Mouse (Mus musculus): ENCODE measurements at regions not wholly inside any gene's neighbourhood (a gene's known extent, or its start where the extent isn't known, plus 50 kb on each side); places are given as distances from the start of the nearest gene placed in this dataset.
A peak's percentile ranks its signal among the peaks of the same experiment; 100 is the strongest.
"Not testable (repeated sequence)": the region's sequence is repeated elsewhere in the genome, so short reads cannot be mapped to it uniquely, and the experiment has no call there.

GRCm38 (mm10) chr10:111622789-111623188 is 116.7 kb downstream of the Phlda1 start:
- Histone ChIP-seq H3K27ac (no peak overlapping the region), H3K27me3 (peaks cover 83% of the 10 kb centered on the region), H3K9ac (no peak overlapping the region), H3K9me3 (no peaks in the 10 kb centered on the region), H3K4me3 (replicated peaks) (no peak overlapping the region), H3K4me1 (peaks cover 8% of the 10 kb centered on the region), H3K36me3 (replicated peaks) (no peaks in the 10 kb centered on the region), H3K4me2 (no peak overlapping the region)
- 53% methylated on average over 4 of the region's 4 CpGs for WGBS
- ATAC-seq (ENCODE audit: low FRiP score) = no peak

GRCm38 (mm10) chr10:111624021-111624420 is 117.9 kb downstream of the Phlda1 start:
- no peaks in the 10 kb centered on the region for H3K36me3 ChIP-seq (replicated peaks)
- no peak overlapping the region for H3K4me3 ChIP-seq (replicated peaks)
- no peak overlapping the region for H3K27ac ChIP-seq
- H3K9me3 ChIP-seq = no peaks in the 10 kb centered on the region
- no peak for ATAC-seq (ENCODE audit: low FRiP score)
- no peak overlapping the region for H3K9ac ChIP-seq
- no peak overlapping the region for H3K4me2 ChIP-seq
- 7% methylated on average over 2 of the region's 2 CpGs for WGBS
- peaks cover 79% of the 10 kb centered on the region for H3K27me3 ChIP-seq
- peaks cover 8% of the 10 kb centered on the region for H3K4me1 ChIP-seq

- peak; percentile 77 for ATAC-seq (ENCODE audit: low FRiP score)
- H3K36me3 ChIP-seq (replicated peaks) = no peaks in the 10 kb centered on the region
Measured at GRCm38 (mm10) chr10:111624624-111625023, 118.5 kb downstream of the Phlda1 start.

GRCm38 (mm10) chr10:111625573-111625972 is 119.5 kb downstream of the Phlda1 start:
- Histone ChIP-seq H3K9ac (no peak overlapping the region), H3K4me2 (no peak overlapping the region), H3K27ac (no peak overlapping the region), H3K4me1 (peaks cover 8% of the 10 kb centered on the region), H3K27me3 (peaks cover 67% of the 10 kb centered on the region), H3K4me3 (replicated peaks) (no peak overlapping the region), H3K9me3 (no peaks in the 10 kb centered on the region), H3K36me3 (replicated peaks) (no peaks in the 10 kb centered on the region)
- ATAC-seq (ENCODE audit: low FRiP score) = no peak
- WGBS = 96% methylated on average over 11 of the region's 11 CpGs

More at GRCm38 (mm10) chr10:111624624-111625023, 118.5 kb downstream of the Phlda1 start:
- Histone ChIP-seq H3K27ac (no peak overlapping the region), H3K4me2 (no peak overlapping the region), H3K9me3 (no peaks in the 10 kb centered on the region), H3K4me3 (replicated peaks) (no peak overlapping the region), H3K27me3 (peaks cover 75% of the 10 kb centered on the region), H3K4me1 (peaks cover 8% of the 10 kb centered on the region), H3K9ac (no peak overlapping the region)
- WGBS = 11% methylated on average over 7 of the region's 7 CpGs

GRCm38 (mm10) chr10:111626009-111626408 is 119.9 kb downstream of the Phlda1 start:
- Histone ChIP-seq H3K9me3 (no peaks in the 10 kb centered on the region), H3K4me3 (replicated peaks) (no peak overlapping the region), H3K36me3 (replicated peaks) (no peaks in the 10 kb centered on the region), H3K4me1 (peaks cover 8% of the 10 kb centered on the region), H3K4me2 (no peak overlapping the region), H3K27ac (no peak overlapping the region), H3K27me3 (peaks cover 62% of the 10 kb centered on the region), H3K9ac (no peak overlapping the region)
- ATAC-seq (ENCODE audit: low FRiP score) = no peak
- 91% methylated on average over 6 of the region's 6 CpGs for WGBS

- ATAC-seq (ENCODE audit: low FRiP score) = no peak
- no peak overlapping the region for H3K4me2 ChIP-seq
- WGBS = 64% methylated on average over 14 of the region's 14 CpGs
- H3K4me1 ChIP-seq = no peaks in the 10 kb centered on the region
- H3K9ac ChIP-seq = no peak overlapping the region
- no peaks in the 10 kb centered on the region for H3K27me3 ChIP-seq
- H3K9me3 ChIP-seq = no peaks in the 10 kb centered on the region
- no peak overlapping the region for H3K4me3 ChIP-seq (replicated peaks)
- no peaks in the 10 kb centered on the region for H3K36me3 ChIP-seq (replicated peaks)
- no peak overlapping the region for H3K27ac ChIP-seq
Measured at GRCm38 (mm10) chr10:111636283-111636682, 130.2 kb downstream of the Phlda1 start.

- H3K9me3 ChIP-seq = no peaks in the 10 kb centered on the region
- ATAC-seq (ENCODE audit: low FRiP score) = no peak
- H3K4me2 ChIP-seq = no peak overlapping the region
- WGBS = 95% methylated on average over 12 of the region's 12 CpGs
- no peak overlapping the region for H3K27ac ChIP-seq
- H3K4me1 ChIP-seq = no peaks in the 10 kb centered on the region
- H3K9ac ChIP-seq = no peak overlapping the region
- H3K27me3 ChIP-seq = no peaks in the 10 kb centered on the region
- no peak overlapping the region for H3K4me3 ChIP-seq (replicated peaks)
- H3K36me3 ChIP-seq (replicated peaks) = no peaks in the 10 kb centered on the region
Measured at GRCm38 (mm10) chr10:111637084-111637735, 131.1 kb downstream of the Phlda1 start.

GRCm38 (mm10) chr10:111639866-111640265 is 133.8 kb downstream of the Phlda1 start:
- Histone ChIP-seq H3K36me3 (replicated peaks) (no peaks in the 10 kb centered on the region), H3K4me1 (no peaks in the 10 kb centered on the region), H3K27me3 (no peaks in the 10 kb centered on the region), H3K9me3 (no peaks in the 10 kb centered on the region), H3K4me3 (replicated peaks) (no peak overlapping the region), H3K9ac (no peak overlapping the region), H3K4me2 (no peak overlapping the region), H3K27ac (no peak overlapping the region)
- ATAC-seq (ENCODE audit: low FRiP score) = no peak
- WGBS = 97% methylated on average over 7 of the region's 7 CpGs

- Histone ChIP-seq H3K4me1 (no peaks in the 10 kb centered on the region), H3K27ac (no peak overlapping the region), H3K4me3 (replicated peaks) (no peak overlapping the region), H3K9me3 (no peaks in the 10 kb centered on the region), H3K9ac (no peak overlapping the region), H3K36me3 (replicated peaks) (no peaks in the 10 kb centered on the region), H3K4me2 (no peak overlapping the region), H3K27me3 (no peaks in the 10 kb centered on the region)
- WGBS = 65% methylated on average over 2 of the region's 2 CpGs
- no peak for ATAC-seq (ENCODE audit: low FRiP score)
Measured at GRCm38 (mm10) chr10:111642683-111643082, 136.6 kb downstream of the Phlda1 start.

- H3K27me3 ChIP-seq; H3K36me3 ChIP-seq (replicated peaks); H3K4me3 ChIP-seq (replicated peaks); H3K9me3 ChIP-seq; H3K27ac ChIP-seq; H3K4me1 ChIP-seq; H3K4me2 ChIP-seq; H3K9ac ChIP-seq; ATAC-seq (ENCODE audit: low FRiP score): not testable (repeated sequence)
- WGBS = 89% methylated on average over 1 of the region's 2 CpGs
Measured at GRCm38 (mm10) chr10:111653773-111654172, 147.7 kb downstream of the Phlda1 start.

GRCm38 (mm10) chr10:111654364-111655226 is 148.5 kb downstream of the Phlda1 start:
- ATAC-seq (ENCODE audit: low FRiP score) = no peak
- Histone ChIP-seq H3K4me3 (replicated peaks) (no peak overlapping the region), H3K9me3 (no peaks in the 10 kb centered on the region), H3K36me3 (replicated peaks) (no peaks in the 10 kb centered on the region), H3K4me2 (no peak overlapping the region), H3K4me1 (no peaks in the 10 kb centered on the region), H3K27me3 (no peaks in the 10 kb centered on the region), H3K27ac (no peak overlapping the region), H3K9ac (no peak overlapping the region)
- 70% methylated on average over 22 of the region's 22 CpGs for WGBS

GRCm38 (mm10) chr10:111658828-111659227 is 152.7 kb downstream of the Phlda1 start:
- Histone ChIP-seq H3K9ac (no peak overlapping the region), H3K27me3 (0 out of 2 replicates have a peak, but pooled peaks cover 2% of the 10 kb centered on the region), H3K27ac (no peak overlapping the region), H3K4me2 (no peak overlapping the region), H3K9me3 (no peaks in the 10 kb centered on the region), H3K36me3 (replicated peaks) (no peaks in the 10 kb centered on the region), H3K4me1 (no peaks in the 10 kb centered on the region), H3K4me3 (replicated peaks) (no peak overlapping the region)
- ATAC-seq (ENCODE audit: low FRiP score) = no peak
- WGBS = 38% methylated on average over 9 of the region's 9 CpGs
